Mouse (Mus musculus): ENCODE measurements at regions not wholly inside any gene's neighbourhood (a gene's known extent, or its start where the extent isn't known, plus 50 kb on each side); places are given as distances from the start of the nearest gene placed in this dataset.
"Not testable (repeated sequence)": the region's sequence is repeated elsewhere in the genome, so short reads cannot be mapped to it uniquely, and the experiment has no call there.

DNA sequence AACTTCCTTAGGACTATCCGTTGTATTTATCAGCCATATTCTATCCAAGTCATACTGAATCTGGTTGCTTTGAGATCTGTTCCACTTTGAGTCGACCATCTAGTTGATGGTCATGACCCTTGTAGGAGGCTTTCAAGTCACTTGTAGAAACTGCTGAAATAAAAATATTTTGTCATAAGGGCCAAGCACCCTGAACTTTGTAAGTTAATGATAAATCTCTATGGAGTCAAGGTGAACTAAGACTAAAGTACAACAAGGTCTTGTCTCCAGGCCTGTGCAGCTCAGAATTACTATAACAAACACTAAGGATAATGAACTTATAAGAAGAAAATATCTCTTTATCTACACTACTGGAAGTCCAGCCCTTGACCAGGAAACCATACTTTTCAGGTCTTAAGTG lies 193.8 kb upstream of the Plxna2 start:
- no peak overlapping the region for H3K9ac ChIP-seq (ENCODE audit: low read length)
- no peaks in the 10 kb centered on the region for H3K27me3 ChIP-seq (ENCODE audit: control insufficient read depth, insufficient read depth, low read length)
- H3K4me1 ChIP-seq (replicated peaks; ENCODE audit: control insufficient read depth, insufficient read depth, low read length), result no peaks in the 10 kb centered on the region
- H3K27ac ChIP-seq (ENCODE audit: low read depth, low read length), result no peak overlapping the region
- no peaks in the 10 kb centered on the region for H3K9me3 ChIP-seq (ENCODE audit: control insufficient read depth, low read length)
- DNase-seq (ENCODE audit: low spot score) (no peak), ATAC-seq (replicated peaks; ENCODE audit: low FRiP score) (no peak)
- no peaks in the 10 kb centered on the region for H3K36me3 ChIP-seq (ENCODE audit: control insufficient read depth, insufficient read depth, low read length)
- no peak overlapping the region for H3K4me3 ChIP-seq (ENCODE audit: low read depth, low read length)
- H3K4me2 ChIP-seq (ENCODE audit: low read depth, low read length, severe bottlenecking), result no peak overlapping the region
- WGBS, result 89% methylated on average over 2 of the region's 2 CpGs

DNA sequence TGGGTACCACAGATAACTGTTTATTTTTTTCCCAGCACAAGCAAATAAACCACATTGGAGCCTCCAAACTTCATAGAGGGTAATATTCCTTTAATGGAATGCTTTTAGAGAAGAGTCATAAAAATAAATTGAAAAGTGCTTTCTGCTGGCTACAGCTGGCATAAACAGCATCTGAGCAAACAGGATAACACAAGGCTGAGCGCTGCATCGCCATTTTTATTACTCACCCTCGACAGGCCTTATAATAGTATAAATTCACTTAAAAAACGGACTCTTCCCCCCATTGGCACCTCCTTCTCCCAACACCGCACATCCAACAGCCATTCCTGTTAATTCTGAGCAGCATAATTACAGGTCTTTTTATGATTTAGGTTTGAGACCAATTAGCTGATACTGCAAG lies 205.8 kb upstream of the Plxna2 start:
- H3K4me3 ChIP-seq (ENCODE audit: low read depth, low read length), result no peak overlapping the region
- no peak overlapping the region for H3K27ac ChIP-seq (ENCODE audit: low read depth, low read length)
- WGBS, result 86% methylated on average over 5 of the region's 5 CpGs
- no peaks in the 10 kb centered on the region for H3K4me1 ChIP-seq (replicated peaks; ENCODE audit: control insufficient read depth, insufficient read depth, low read length)
- H3K9me3 ChIP-seq (ENCODE audit: control insufficient read depth, low read length), result no peaks in the 10 kb centered on the region
- H3K9ac ChIP-seq (ENCODE audit: low read length), result no peak overlapping the region
- H3K27me3 ChIP-seq (ENCODE audit: control insufficient read depth, insufficient read depth, low read length), result no peaks in the 10 kb centered on the region
- H3K36me3 ChIP-seq (ENCODE audit: control insufficient read depth, insufficient read depth, low read length), result no peaks in the 10 kb centered on the region
- H3K4me2 ChIP-seq (ENCODE audit: low read depth, low read length, severe bottlenecking), result no peak overlapping the region
- ATAC-seq (replicated peaks; ENCODE audit: low FRiP score), result no peak
- DNase-seq (ENCODE audit: low spot score), result no peak

DNA sequence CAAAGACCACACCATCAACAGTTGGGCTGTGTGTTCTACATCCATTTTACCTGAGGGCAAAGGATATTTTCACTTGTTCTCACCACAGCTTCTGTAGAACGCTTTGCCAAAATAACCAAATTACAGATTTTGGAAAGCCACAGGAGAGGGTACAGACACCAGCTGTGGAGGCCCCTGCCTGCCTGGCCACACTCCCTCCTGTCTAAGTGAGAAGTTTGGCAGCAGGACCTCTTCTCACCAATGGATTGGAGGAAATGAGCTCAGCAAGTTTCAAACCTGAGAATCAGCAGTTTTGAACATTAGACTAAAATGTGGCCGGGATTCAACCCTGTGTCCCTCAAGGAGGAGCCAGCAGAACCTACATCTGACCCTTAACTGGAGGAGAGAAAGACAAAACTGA lies 206.2 kb upstream of the Plxna2 start:
- Histone ChIP-seq H3K9ac (ENCODE audit: low read length) (no peak overlapping the region), H3K4me3 (ENCODE audit: low read depth, low read length) (no peak overlapping the region), H3K27me3 (ENCODE audit: control insufficient read depth, insufficient read depth, low read length) (no peaks in the 10 kb centered on the region), H3K27ac (ENCODE audit: low read depth, low read length) (no peak overlapping the region), H3K4me2 (ENCODE audit: low read depth, low read length, severe bottlenecking) (no peak overlapping the region), H3K4me1 (replicated peaks; ENCODE audit: control insufficient read depth, insufficient read depth, low read length) (no peaks in the 10 kb centered on the region), H3K9me3 (ENCODE audit: control insufficient read depth, low read length) (no peaks in the 10 kb centered on the region), H3K36me3 (ENCODE audit: control insufficient read depth, insufficient read depth, low read length) (no peaks in the 10 kb centered on the region)
- 89% methylated on average over 2 of the region's 2 CpGs for WGBS
- DNase-seq (ENCODE audit: low spot score) (no peak), ATAC-seq (replicated peaks; ENCODE audit: low FRiP score) (no peak)

DNA sequence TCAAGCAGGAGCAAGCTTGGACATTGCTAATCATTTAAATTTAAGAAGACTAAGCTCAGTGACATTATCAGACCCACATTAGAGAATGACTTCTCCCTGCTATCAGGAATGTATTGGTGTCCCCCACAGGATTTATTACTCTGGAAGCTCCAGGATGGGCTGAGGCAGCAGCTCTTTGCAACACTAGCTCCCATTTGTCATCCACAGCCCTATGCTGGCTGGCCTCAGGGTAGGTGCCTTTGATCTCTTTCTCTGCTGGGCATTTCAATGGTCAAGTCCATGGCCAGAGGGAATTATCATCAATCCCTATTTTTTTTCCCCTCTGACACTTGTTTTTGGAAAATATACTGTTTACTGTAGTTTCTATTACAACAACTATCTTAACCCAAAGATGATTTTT lies 218.7 kb upstream of the Plxna2 start:
- Histone ChIP-seq H3K9ac (ENCODE audit: low read length) (no peak overlapping the region), H3K4me3 (ENCODE audit: low read depth, low read length) (no peak overlapping the region), H3K9me3 (ENCODE audit: control insufficient read depth, low read length) (no peaks in the 10 kb centered on the region), H3K27ac (ENCODE audit: low read depth, low read length) (no peak overlapping the region), H3K36me3 (ENCODE audit: control insufficient read depth, insufficient read depth, low read length) (no peaks in the 10 kb centered on the region), H3K27me3 (ENCODE audit: control insufficient read depth, insufficient read depth, low read length) (no peaks in the 10 kb centered on the region), H3K4me1 (replicated peaks; ENCODE audit: control insufficient read depth, insufficient read depth, low read length) (no peaks in the 10 kb centered on the region), H3K4me2 (ENCODE audit: low read depth, low read length, severe bottlenecking) (no peak overlapping the region)
- DNase-seq (ENCODE audit: low spot score) (no peak), ATAC-seq (replicated peaks; ENCODE audit: low FRiP score) (no peak)

DNA sequence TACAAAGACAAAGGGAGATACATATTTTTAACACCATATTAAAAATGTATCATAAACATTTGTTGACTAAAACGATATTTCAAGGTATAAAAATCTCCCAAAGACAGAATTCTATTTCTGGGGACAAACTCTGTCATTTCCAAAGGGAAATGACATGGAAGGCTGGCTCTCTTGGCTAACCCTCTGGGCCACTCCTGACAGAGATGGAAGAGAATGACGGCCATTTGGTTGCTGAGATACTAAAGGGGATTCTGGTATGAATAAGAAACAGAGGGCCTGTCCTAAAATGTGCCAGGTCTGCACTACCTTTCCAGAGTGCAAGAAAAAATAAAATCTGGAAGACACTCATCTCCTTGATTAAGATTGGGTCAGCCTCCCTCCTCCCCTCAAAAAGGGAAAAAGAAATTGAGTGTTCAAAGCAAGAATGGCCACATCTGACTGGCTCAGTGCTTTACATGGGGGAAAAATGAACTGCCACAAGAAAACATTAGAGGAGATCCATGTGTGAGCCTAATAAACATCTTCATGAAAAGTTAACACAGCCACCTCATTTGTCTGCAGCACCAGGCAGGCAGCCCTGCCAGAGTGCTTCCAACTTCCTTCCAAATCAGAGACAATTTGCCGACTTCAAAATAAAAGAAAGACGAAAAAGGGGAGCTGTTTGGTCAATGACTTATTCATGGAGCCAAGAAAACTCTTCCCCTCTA lies 221.1 kb upstream of the Plxna2 start:
- H3K4me2 ChIP-seq (ENCODE audit: low read depth, low read length, severe bottlenecking), result no peak overlapping the region
- DNase-seq (ENCODE audit: low spot score) (no peak), ATAC-seq (replicated peaks; ENCODE audit: low FRiP score) (no peak)
- no peaks in the 10 kb centered on the region for H3K9me3 ChIP-seq (ENCODE audit: control insufficient read depth, low read length)
- 88% methylated on average over 4 of the region's 4 CpGs for WGBS
- H3K27me3 ChIP-seq (ENCODE audit: control insufficient read depth, insufficient read depth, low read length), result no peaks in the 10 kb centered on the region
- no peak overlapping the region for H3K27ac ChIP-seq (ENCODE audit: low read depth, low read length)
- H3K9ac ChIP-seq (ENCODE audit: low read length), result no peak overlapping the region
- H3K4me1 ChIP-seq (replicated peaks; ENCODE audit: control insufficient read depth, insufficient read depth, low read length), result no peaks in the 10 kb centered on the region
- H3K36me3 ChIP-seq (ENCODE audit: control insufficient read depth, insufficient read depth, low read length), result no peaks in the 10 kb centered on the region
- no peak overlapping the region for H3K4me3 ChIP-seq (ENCODE audit: low read depth, low read length)

DNA sequence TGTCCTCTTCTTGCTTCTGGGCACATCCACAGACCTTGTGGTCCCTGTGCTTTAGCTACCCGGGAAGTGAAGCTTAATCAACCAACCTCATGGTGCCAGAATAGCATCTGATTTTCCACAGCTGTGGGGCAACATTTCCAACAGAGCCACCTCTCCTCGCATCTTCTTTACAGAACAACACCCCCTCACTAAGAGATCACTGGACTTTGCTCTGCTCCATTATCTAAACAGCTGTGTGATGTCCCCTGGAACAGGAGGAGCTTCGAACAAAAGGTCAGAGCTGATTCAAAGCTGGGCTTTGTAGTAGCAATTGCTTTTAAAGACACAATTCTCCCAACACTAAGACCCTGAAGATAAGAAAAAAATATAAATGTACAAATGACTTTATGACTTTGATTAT lies 224.3 kb upstream of the Plxna2 start:
- Histone ChIP-seq H3K27ac (ENCODE audit: low read depth, low read length) (no peak overlapping the region), H3K4me3 (ENCODE audit: low read depth, low read length) (no peak overlapping the region), H3K9me3 (ENCODE audit: control insufficient read depth, low read length) (no peaks in the 10 kb centered on the region), H3K27me3 (ENCODE audit: control insufficient read depth, insufficient read depth, low read length) (no peaks in the 10 kb centered on the region), H3K36me3 (ENCODE audit: control insufficient read depth, insufficient read depth, low read length) (no peaks in the 10 kb centered on the region), H3K9ac (ENCODE audit: low read length) (no peak overlapping the region), H3K4me1 (replicated peaks; ENCODE audit: control insufficient read depth, insufficient read depth, low read length) (no peaks in the 10 kb centered on the region), H3K4me2 (ENCODE audit: low read depth, low read length, severe bottlenecking) (no peak overlapping the region)
- WGBS, result 54% methylated on average over 3 of the region's 3 CpGs
- ATAC-seq (replicated peaks; ENCODE audit: low FRiP score) (no peak), DNase-seq (ENCODE audit: low spot score) (no peak)

DNA sequence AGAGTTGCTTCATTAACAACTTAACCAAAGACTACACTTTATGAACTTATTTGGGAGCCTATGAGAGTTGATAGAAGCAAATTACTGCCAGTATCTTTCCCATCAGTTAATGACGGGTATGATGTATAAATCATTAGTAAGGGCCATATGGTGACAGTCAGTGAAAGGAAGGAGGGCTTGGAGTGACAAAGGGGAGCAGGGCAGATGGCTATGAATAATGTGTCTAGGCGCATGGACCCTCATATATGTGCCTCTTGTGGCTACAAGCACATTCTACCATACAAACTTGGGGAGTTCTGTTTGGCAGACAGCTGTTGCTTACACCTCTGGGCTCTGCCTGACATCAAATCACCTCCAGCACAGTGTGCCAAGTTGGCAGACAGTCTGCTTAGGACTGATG lies 227.8 kb upstream of the Plxna2 start:
- ATAC-seq (replicated peaks; ENCODE audit: low FRiP score), result no peak
- WGBS, result 79% methylated on average over 2 of the region's 2 CpGs

DNA sequence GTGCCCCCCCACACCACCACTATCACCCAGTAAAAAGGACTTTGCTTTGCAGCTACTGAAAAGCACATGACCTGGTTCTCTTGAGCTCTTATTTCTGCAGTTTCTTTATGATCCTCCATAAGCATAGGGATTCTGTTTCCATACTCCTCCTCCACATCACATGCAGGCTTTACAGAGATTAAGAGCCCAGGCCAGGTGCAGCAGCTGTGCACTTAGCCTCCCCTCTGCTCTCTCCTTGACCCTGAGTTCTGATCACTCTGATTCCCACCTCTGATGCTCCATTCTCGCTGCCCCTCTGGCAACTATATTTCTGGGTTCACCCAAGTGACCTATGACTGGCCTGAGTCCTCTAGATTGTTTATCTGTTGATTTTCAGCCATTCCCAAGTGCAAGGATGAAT lies 239.9 kb upstream of the Plxna2 start:
- DNase-seq (ENCODE audit: low spot score) (no peak), ATAC-seq (replicated peaks; ENCODE audit: low FRiP score) (no peak)
- no peak overlapping the region for H3K27ac ChIP-seq (ENCODE audit: low read depth, low read length)
- H3K4me2 ChIP-seq (ENCODE audit: low read depth, low read length, severe bottlenecking), result no peak overlapping the region
- H3K4me1 ChIP-seq (replicated peaks; ENCODE audit: control insufficient read depth, insufficient read depth, low read length), result no peaks in the 10 kb centered on the region
- H3K9ac ChIP-seq (ENCODE audit: low read length), result no peak overlapping the region
- H3K27me3 ChIP-seq (ENCODE audit: control insufficient read depth, insufficient read depth, low read length), result no peaks in the 10 kb centered on the region
- 70% methylated on average over 1 of the region's 1 CpGs for WGBS
- no peaks in the 10 kb centered on the region for H3K36me3 ChIP-seq (ENCODE audit: control insufficient read depth, insufficient read depth, low read length)
- H3K9me3 ChIP-seq (ENCODE audit: control insufficient read depth, low read length), result no peaks in the 10 kb centered on the region
- H3K4me3 ChIP-seq (ENCODE audit: low read depth, low read length), result no peak overlapping the region

More for the DNA sequence above, 227.8 kb upstream of the Plxna2 start:
- Histone ChIP-seq H3K9ac (ENCODE audit: low read length) (no peak overlapping the region), H3K27me3 (ENCODE audit: control insufficient read depth, insufficient read depth, low read length) (no peaks in the 10 kb centered on the region), H3K4me3 (ENCODE audit: low read depth, low read length) (no peak overlapping the region), H3K4me2 (ENCODE audit: low read depth, low read length, severe bottlenecking) (no peak overlapping the region), H3K4me1 (replicated peaks; ENCODE audit: control insufficient read depth, insufficient read depth, low read length) (no peaks in the 10 kb centered on the region), H3K36me3 (ENCODE audit: control insufficient read depth, insufficient read depth, low read length) (no peaks in the 10 kb centered on the region), H3K27ac (ENCODE audit: low read depth, low read length) (no peak overlapping the region), H3K9me3 (ENCODE audit: control insufficient read depth, low read length) (no peaks in the 10 kb centered on the region)
- no peak for DNase-seq (ENCODE audit: low spot score)

DNA sequence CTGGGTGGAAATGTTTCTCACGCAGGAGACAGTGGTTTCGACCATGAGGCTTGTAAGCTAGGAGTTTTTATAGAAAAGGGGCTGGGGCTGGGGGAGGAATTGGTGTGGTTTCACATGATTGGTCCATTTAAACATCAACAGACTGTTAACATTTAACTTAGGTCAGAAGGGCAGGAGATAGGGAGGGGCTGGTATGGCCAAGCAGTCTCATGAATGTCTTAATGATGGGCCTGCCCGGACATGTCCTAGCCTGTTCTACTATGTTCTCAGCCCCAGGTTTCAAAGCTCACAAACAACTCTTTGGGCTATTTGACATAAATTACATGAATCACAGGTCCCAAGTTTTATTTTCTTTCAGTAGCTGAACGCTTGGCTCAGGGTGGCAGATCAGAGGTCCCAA lies 244.5 kb upstream of the Plxna2 start:
- H3K4me2 ChIP-seq (ENCODE audit: low read depth, low read length, severe bottlenecking); ATAC-seq (replicated peaks; ENCODE audit: low FRiP score); H3K4me1 ChIP-seq (replicated peaks; ENCODE audit: control insufficient read depth, insufficient read depth, low read length); H3K4me3 ChIP-seq (ENCODE audit: low read depth, low read length); H3K27me3 ChIP-seq (ENCODE audit: control insufficient read depth, insufficient read depth, low read length); DNase-seq (ENCODE audit: low spot score); H3K9ac ChIP-seq (ENCODE audit: low read length); H3K27ac ChIP-seq (ENCODE audit: low read depth, low read length); H3K9me3 ChIP-seq (ENCODE audit: control insufficient read depth, low read length); H3K36me3 ChIP-seq (ENCODE audit: control insufficient read depth, insufficient read depth, low read length): not testable (repeated sequence)
- 93% methylated on average over 4 of the region's 4 CpGs for WGBS

All from forebrain, embryonic 11.5 days (tissue).